Mouse (Mus musculus) embryonic stem cell, embryonic (primary cell): ENCODE results near the gene Ache.

Experiments
- CTCF ChIA-PET, 4 experiments: fragments of 300-600 bp in 2 of 4; fragments of 350-600 bp in 2 of 4; sonication (Branson Sonifier 250); formaldehyde crosslinking; loops; one replicate each; lab custom pipeline; 2022; ENCODE audit warnings: inconsistent platforms in 2 of 4; lab: Charles Lee
- POLR2A ChIA-PET, 4 experiments: fragments of 300-600 bp in 2 of 4; fragments of 350-600 bp in 2 of 4; sonication (Branson Sonifier 250); formaldehyde crosslinking; loops; one replicate each; lab custom pipeline; 2022; ENCODE audit warnings: antibody characterized with exemption in 4 of 4, inconsistent platforms in 1 of 4; lab: Charles Lee

Ache gene

DNA sequence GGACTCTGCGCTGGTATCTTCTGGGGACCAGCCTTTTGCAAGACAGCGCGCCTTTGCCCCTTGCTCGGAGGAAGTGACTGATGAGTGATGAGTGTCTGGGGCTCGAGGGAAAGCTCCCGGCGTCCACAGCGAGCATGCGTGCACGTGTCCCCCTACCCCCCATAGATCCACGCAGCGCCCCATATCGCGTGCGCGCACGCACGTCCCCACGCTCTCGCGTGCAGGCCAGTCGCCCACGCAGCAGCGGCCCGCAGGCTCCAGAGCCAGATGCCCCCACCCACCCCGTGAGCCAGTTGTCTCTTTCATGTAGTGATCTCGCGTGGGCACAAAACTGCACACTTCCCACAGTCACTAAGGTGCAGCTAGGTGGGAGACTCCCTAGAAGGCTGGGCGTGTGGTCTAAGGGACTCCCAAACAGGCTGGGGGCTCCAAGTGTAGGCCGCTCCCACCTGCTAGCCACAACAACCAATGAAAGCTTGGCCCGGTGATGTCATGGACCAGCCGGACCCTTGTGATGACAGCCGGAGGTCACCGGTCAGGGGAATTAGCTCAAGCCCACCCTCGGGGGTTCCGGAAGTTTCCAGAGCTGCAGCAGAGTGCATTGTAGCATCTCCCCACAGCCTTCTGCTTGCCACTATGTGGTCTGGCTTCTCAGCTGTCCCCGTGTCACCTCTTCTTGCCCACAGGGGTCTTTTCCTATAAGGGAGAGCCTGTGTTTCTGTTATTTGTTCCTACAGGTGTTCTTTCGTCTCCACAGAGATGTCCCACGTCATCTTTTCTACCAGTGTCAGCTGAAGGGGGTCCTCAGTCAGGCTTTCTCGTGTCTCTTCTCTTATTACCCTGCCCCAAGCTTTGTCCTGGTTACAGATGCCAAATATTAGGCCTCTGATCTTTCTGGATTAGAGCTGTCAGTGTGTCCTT is at the start of gene Ache:
Ache (plus strand) TSS at position 488 of the 921 bp plus-strand sequence.
- ChIA-PET POLR2A (interaction anchor here in 3 of 4 experiments (0.5 to 5.0 kb wide), 25 partner anchors 9 to 374 kb away, joined by 3 to 48 read pairs (median 3); partner anchors contain the start of genes Srrt (in 2 of the 3) and Trip6 (in 1 of the 3)), CTCF (interaction anchor here (0.5 to 4.5 kb wide), 85 partner anchors 9 to 900 kb away, joined by 3 to 64 read pairs (median 4); partner anchors contain the start of genes Pop7 (in 3 of the 4), Ap1s1 (in 1 of the 4), Cnpy4 (in 1 of the 4) and Ephb4 (in 1 of the 4))

DNA sequence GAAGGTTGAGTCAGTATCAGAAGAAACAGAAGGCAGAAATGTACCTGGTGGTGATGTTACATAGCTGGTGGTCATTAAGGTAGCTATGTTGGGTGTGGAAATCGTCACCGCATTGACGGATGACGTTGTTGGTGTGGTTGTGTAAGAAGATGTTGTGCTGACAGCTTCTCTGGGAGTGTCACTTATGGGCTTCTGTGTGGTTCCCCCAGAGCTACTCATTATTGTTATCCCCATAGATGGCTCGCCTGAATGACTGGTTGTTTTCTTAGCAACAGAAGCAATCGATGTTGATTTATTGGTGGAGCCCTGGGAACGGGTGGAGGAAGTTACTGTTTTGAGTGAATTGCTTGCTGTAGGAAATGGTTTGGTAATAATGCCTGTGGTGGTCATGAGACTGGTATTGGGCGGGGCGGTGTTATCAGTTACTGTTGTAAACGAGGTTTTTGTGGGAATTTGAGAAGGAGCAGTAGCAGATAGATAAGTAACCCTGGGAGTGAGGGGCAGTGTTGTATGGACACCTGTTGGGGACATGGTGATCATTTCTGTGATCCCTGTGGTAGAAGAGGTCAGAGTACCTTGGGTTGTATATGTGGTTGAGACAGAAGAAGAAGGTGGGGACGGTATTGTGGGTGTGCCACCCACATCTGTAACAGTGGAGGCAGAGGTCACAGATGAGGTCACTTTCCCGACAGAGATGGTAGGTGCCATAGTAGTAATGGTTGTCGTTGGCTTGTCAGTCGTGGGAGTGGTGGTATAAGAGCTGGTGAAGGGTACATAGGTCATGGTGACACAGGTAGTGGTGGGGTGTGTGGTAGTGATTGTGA is 23.2 kb upstream of the Ache start:
- POLR2A ChIA-PET: interaction anchor here in 1 of 4 experiments (0.7 kb wide), 2 partner anchors 21 to 92 kb away, joined by 4 to 7 read pairs; no protein-coding TSS in a partner anchor
- CTCF ChIA-PET: interaction anchor here in 1 of 4 experiments (0.5 kb wide), 2 partner anchors 91 to 306 kb away, joined by 3 to 7 read pairs; partner anchors contain the start of gene Tfr2

DNA sequence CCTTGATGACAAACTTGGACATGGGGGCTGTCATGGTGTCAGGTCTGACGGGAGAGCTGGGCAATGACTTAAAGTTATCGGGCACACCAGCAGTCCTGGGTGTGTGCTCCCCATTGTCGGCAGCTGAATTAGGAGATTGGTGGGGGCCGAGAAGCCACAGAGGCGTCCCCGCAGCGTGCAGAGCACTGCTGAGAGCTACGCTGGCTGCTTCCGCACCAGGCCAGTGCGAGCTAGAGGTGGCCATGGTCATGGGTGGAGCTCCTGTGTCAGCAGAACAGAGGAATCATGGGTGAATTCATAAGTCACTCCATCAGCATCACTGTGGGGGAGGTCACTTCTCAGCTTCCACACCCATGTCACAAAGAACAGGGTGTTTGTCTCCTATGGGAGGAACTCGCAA is 22.5 kb upstream of the Ache start:
- POLR2A ChIA-PET: interaction anchor here in 1 of 4 experiments (0.7 kb wide), 2 partner anchors 20 to 93 kb away, joined by 4 to 7 read pairs; no protein-coding TSS in a partner anchor
- CTCF ChIA-PET: interaction anchor here in 2 of 4 experiments (0.5 to 0.7 kb wide), 2 partner anchors 241 to 305 kb away, joined by 3 read pairs; partner anchors contain the start of gene Tfr2 (in 1 of the 2)

DNA sequence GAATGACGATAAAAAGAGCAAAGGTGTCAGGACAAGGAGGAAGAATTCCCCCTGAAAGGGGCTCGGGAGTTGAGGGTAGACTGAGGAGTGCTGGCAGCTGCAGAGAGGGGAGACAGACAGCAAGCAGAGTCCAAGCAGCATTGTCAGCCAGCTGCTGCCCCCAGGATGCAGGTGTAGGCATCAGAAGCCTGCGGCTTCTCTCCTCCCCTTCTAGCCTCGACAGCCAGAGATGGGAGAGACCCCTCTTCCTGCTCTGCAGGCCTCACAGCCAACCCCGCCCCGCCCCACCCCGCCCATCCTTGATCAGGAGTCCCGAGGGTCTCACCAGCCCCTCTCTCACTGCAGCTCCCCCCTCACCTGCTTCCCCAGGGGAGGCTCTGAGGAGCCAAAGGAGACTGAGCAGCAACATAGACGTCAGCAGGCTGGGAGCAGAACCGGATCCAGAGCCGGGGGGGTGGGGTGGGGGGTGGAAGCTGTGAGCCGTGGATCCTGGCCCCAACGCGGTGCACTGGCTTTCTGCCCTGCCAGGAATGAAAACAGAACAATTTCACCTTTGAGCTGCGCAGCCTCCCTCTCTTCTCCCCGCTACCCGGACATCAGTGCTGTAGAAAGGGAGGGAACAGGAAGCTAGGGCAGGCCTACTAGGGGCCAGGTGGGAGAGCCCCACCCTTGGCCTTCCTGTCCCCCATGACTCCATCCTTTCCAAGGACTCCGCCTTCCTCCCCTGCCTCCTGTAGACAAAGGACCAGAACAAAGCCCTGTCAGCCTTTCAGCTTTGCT is 19.0 kb upstream of the Ache start:
- CTCF ChIA-PET: interaction anchor here in 3 of 4 experiments (0.5 to 1.7 kb wide), 11 partner anchors 9 to 1164 kb away, joined by 3 to 7 read pairs (median 4); partner anchors contain the start of gene Ache (in 1 of the 3)
- POLR2A ChIA-PET: interaction anchor here in 3 of 4 experiments (0.6 to 2.4 kb wide), 5 partner anchors 9 to 83 kb away, joined by 3 to 5 read pairs (median 3); partner anchors contain the start of gene Ache (in 1 of the 3)

DNA sequence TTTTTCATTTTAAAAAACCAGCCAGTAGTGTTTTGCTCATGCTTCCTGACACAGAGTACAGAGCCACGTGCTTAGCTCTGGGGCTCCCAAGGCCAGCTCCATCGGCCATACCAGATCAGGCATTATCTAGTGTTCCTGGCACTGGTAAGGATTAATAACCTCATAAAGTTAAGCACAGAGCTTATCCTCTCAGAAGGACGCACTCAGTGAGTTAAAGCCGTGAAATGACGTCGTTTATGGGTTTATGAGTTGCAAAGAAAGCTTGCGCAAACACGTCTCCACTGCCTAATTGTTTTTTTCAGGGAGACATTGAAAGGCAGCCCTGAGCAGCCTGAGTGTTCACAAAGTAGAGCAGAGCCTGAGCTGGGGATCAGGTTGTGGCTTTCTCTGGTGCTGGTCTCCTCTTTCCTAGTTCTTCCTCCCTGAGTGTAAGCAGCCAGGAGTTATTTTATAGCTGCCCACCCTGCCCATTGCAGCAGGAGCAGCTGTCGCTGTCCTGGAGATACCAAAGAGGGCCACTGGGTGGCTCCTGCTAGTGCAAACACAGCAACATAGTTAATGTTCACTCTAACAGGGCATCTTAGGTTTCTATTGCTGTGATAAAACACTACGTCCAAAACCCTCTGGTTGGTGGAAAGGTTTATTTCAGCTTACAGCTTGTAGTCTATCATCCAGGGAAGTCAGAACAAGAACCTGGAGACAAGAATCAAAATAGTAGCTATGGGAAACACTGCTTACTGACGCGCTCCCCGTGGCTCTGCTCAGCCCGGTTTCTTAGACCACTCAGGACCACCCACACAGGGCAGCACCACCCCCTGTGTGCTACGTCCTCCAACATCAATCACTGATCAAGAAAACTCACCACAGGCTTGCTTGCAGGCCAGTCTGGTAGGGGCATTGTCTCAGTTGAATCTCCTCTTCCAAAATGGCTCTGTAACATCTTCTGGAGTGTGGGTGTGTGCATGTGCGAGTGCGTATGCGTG is 9.7 kb upstream of the Ache start:
- CTCF ChIA-PET: interaction anchor here (0.5 to 2.0 kb wide), 29 partner anchors 9 to 1291 kb away, joined by 3 to 19 read pairs (median 5); partner anchors contain the start of genes Ache (in 4 of the 4), Pcolce (in 1 of the 4) and Pop7 (in 1 of the 4)
- POLR2A ChIA-PET: interaction anchor here in 2 of 4 experiments (1.0 to 1.7 kb wide), 4 partner anchors 9 to 27 kb away, joined by 3 to 5 read pairs (median 4); partner anchors contain the start of gene Ache (in 1 of the 2)

DNA sequence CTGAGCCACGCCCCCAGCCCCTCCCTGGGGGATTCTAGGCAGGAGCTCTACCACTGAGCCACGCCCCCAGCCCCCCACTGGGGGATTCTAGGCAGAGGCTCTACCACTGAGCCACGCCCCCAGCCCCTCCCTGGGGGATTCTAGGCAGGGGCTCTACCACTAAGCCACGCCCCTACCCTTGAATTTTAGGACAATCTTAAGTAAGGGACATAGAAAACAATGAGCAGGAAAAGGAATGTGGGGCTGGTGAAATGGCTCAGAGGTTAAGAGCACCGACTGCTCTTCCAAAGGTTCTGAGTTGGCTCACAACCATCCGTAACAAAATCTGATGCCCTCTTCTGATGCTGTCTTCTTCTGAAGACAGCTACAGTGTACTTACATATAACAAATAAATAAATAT is 2.9 kb upstream of the Ache start:
- ChIA-PET CTCF (interaction anchor here in 3 of 4 experiments (0.6 to 1.2 kb wide), 4 partner anchors 53 to 399 kb away, joined by 3 read pairs; no protein-coding TSS in a partner anchor), POLR2A (interaction anchor here in 2 of 4 experiments (0.6 to 1.4 kb wide), 3 partner anchors 10 to 142 kb away, joined by 3 to 10 read pairs (median 3); no protein-coding TSS in a partner anchor)

DNA sequence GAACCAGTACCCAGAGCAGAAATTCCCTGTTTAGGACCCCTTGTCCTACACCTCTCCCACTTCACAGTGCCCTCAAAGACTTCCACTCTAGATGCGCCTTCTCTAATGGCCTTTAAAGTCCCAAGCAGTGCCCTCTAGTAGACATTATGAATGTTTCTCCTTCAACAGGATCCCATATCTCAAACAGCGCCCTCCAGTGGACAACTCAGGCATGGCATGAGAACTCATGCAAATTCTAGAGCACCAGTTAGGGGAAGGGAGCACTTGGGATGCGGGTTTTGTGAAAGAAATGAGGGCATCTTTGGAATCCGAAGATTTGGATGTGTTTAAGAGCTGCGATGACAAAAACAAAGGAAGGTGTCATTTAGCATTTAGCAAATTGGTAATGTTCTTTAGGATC is 2.3 kb upstream of the Ache start:
- CTCF ChIA-PET: interaction anchor here in 3 of 4 experiments (0.6 to 1.2 kb wide), 4 partner anchors 52 to 1185 kb away, joined by 3 to 6 read pairs (median 3); no protein-coding TSS in a partner anchor
- POLR2A ChIA-PET: interaction anchor here in 3 of 4 experiments (0.6 to 1.4 kb wide), 3 partner anchors 11 to 125 kb away, joined by 3 to 4 read pairs (median 3); no protein-coding TSS in a partner anchor

DNA sequence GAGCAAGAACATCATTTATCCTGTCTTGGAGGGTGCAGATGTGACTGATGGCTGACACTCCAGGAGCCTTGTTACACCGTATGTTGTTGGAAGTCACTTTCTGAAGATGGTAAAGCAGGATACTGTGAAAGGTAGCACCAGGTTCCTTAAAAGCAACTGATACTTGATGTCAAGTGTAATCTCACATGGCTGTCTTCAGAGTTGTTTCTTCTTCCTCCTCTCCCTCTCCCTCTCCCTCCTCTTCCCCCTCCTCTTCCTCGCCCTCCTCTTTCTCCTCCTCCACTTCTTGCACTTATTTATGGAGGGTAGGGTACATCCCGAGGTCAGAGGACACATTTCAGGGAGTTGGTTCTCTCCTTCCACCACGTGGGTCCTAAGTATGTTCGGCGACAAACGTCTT is 1.3 kb upstream of the Ache start:
- ChIA-PET POLR2A (interaction anchor here in 2 of 4 experiments (1.0 to 4.9 kb wide), 5 partner anchors 20 to 155 kb away, joined by 3 to 48 read pairs (median 5); partner anchors contain the start of gene Srrt (in 1 of the 2)), CTCF (interaction anchor here (0.5 to 4.5 kb wide), 29 partner anchors 8 to 380 kb away, joined by 3 to 64 read pairs (median 7); partner anchors contain the start of gene Pop7 (in 1 of the 4))

DNA sequence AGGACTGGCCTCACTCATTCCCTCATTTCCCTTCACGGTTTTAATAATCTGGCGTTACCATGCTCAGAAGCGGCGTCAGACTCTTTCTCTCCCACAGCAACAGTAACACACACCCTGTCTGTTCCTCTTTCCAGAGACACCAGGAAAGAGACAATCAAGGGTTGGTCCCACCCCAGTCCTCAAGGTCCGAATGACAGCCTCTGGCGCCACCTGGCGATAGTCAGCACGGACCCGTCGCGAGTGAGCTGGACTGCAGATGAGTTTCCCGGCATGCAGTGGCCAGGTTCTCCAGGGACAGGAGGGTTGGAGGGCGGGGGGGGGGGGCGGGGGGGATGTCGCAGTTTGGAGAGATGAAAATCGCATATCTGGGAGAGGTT is 676 bp upstream of the Ache start:
- POLR2A ChIA-PET: interaction anchor here in 3 of 4 experiments (0.5 to 5.0 kb wide), 21 partner anchors 9 to 876 kb away, joined by 3 to 48 read pairs (median 3); partner anchors contain the start of gene Srrt (in 2 of the 3)
- CTCF ChIA-PET: interaction anchor here (0.5 to 4.5 kb wide), 79 partner anchors 9 to 840 kb away, joined by 3 to 64 read pairs (median 4); partner anchors contain the start of genes Pop7 (in 3 of the 4), Ap1s1 (in 1 of the 4), Ephb4 (in 1 of the 4) and Trim56 (in 1 of the 4)

DNA sequence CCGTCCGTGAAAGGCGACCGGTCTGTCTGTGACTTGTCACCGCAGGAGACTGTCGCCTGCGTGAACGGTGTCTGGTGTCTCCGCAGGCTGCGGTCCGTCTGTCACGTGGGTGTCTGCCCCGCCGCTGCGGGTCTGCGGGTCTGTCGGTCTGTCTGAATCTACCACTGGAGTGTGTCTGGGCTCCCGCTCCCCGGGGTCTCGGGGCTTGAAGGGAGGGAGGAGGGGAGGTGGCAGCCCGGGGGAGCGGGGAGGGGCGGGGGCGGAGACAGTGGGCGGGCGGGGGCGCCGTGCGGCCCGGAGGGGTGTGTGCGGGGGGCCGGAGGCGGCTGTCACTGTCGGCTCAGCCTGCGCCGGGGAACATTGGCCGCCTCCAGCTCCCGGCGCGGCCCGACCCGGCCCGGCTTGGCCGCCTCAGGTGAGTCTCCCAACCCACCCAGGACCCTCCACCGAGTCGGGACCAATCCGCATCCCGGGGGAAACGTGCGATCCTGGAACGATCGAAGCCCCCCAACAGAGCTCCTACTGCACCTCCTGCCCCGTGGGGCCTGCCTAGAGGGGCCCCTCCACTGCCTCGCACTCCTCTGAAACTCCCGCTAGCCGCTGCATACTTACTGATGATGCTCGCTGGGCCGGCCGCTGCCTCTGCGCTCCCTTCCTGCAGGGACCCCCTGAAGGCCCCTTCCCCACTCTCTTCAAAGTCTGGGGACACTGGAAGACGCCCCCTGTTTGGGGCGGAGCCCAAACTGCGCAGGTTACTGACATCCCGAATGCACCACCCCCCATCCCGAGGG is 829 bp downstream of the Ache start:
- POLR2A ChIA-PET: interaction anchor here in 3 of 4 experiments (0.5 to 5.0 kb wide), 21 partner anchors 8 to 326 kb away, joined by 3 to 48 read pairs (median 4); partner anchors contain the start of genes Srrt (in 2 of the 3), Pop7 (in 1 of the 3) and Trip6 (in 1 of the 3)
- CTCF ChIA-PET: interaction anchor here (0.5 to 4.5 kb wide), 35 partner anchors 11 to 481 kb away, joined by 3 to 64 read pairs (median 6); partner anchors contain the start of gene Pop7 (in 3 of the 4)

DNA sequence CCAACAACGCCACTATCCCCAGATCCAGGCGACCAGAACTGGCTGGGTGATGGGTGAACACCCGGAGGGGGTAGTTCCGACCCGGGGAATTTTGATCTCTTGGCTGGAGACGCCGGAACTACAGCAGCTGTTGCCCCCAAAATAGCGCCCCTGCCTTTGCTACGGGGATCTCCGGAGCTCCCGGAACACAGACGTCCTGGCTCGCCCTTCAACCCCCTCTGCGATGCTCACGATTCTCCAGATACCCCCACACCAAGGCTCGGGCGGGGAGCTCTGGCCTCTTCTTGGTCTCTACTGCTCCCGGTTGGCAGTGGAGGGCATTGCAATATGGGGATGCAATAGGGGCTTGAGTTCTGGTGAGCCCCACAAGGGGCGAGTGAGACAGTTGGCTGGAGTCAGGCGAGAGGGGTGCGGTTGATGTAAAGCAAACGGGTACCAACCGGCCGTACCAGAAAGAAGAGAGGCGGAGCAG is 1.7 kb downstream of the Ache start:
- CTCF ChIA-PET: interaction anchor here (0.5 to 4.5 kb wide), 22 partner anchors 12 to 471 kb away, joined by 3 to 34 read pairs (median 4); partner anchors contain the start of gene Slc12a9 (in 1 of the 4)
- POLR2A ChIA-PET: interaction anchor here in 3 of 4 experiments (0.5 to 5.0 kb wide), 8 partner anchors 17 to 214 kb away, joined by 3 to 48 read pairs (median 4); partner anchors contain the start of genes Srrt (in 2 of the 3) and Pop7 (in 1 of the 3)

DNA sequence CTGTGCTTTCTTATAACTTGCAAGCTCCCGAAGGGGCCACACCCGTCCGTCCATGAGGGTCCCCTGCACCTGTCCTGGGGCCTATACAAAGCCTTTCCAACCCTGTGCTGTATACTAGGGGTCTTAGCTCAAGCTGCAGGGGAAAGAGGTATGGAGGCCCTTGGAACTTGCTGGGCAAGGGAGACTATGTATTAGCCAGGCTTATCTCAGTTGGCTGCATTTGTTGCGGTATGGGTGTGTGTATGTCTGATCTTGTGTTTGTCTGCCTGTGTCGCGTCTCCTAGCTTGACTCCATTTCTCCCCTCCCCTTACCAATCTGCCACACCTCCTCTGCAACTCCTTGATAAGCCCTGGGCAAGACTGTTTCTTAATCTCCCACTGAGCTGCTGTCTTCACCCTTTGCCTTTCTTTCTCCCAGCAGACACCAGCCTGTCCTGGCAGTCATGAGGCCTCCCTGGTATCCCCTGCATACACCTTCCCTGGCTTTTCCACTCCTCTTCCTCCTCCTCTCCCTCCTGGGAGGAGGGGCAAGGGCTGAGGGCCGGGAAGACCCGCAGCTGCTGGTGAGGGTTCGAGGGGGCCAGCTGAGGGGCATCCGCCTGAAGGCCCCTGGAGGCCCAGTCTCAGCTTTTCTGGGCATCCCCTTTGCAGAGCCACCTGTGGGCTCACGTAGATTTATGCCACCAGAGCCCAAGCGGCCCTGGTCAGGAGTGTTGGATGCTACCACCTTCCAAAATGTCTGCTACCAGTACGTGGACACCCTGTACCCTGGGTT is 2.5 kb downstream of the Ache start:
- POLR2A ChIA-PET: interaction anchor here in 3 of 4 experiments (0.5 to 5.0 kb wide), 10 partner anchors 16 to 213 kb away, joined by 3 to 48 read pairs (median 4); partner anchors contain the start of genes Pop7 (in 2 of the 3) and Srrt (in 2 of the 3)

DNA sequence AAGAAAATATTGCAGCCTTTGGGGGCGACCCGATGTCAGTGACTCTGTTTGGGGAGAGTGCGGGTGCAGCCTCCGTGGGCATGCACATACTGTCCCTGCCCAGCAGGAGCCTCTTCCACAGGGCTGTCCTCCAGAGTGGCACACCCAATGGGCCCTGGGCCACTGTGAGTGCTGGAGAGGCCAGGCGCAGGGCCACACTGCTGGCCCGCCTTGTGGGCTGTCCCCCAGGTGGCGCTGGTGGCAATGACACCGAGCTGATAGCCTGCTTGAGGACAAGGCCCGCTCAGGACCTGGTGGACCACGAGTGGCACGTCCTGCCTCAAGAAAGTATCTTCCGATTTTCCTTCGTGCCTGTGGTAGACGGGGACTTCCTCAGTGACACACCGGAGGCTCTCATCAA is 3.4 kb downstream of the Ache start:
- CTCF ChIA-PET: interaction anchor here in 3 of 4 experiments (0.6 to 2.4 kb wide), 7 partner anchors 13 to 249 kb away, joined by 3 to 6 read pairs (median 3); no protein-coding TSS in a partner anchor
- POLR2A ChIA-PET: interaction anchor here in 3 of 4 experiments (0.6 to 5.0 kb wide), 5 partner anchors 15 to 291 kb away, joined by 3 to 48 read pairs (median 5); partner anchors contain the start of genes Srrt (in 2 of the 3) and Pop7 (in 1 of the 3)

More for the DNA sequence above, 2.5 kb downstream of the Ache start:
- CTCF ChIA-PET: interaction anchor here (0.6 to 4.5 kb wide), 22 partner anchors 12 to 470 kb away, joined by 3 to 34 read pairs (median 5); partner anchors contain the start of gene Slc12a9 (in 1 of the 4)
